Mouse (Mus musculus): ENCODE measurements around the gene St3gal3.

DNA sequence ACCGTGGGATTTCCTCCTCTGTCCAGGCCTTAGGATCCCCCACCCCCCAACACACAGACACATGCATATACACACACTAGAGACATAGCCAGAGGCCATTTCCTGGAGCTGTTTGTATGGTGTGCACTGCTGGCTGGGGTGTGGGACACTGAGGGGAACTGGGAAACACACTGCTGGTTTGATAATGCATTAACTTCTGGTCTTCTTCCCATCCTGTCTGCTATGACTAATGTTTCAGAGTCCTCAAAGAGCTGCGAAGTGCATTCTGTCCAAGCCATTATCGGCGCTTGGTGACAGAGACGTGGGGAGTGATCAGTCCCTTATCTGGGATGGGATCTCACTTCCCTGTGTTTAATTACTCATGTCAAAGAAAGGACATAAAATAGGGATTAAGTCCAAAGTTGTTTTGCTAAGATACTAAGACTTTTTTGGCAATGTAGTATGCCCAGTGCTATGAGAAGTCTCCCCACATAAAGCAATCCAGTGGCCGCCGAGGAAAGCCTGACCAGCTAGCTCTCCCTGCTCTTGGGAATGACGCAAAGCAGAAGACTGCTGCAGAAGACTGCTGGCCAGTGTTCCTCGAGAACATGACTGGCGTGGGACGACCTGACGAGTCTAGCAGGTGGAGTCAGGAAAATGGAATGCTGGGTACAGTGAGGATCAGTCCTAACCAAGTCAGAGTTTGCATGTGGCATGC lies 85.0 kb downstream of the St3gal3 start:
- no peak for TF ChIP-seq POLR2A (IDR thresholded peaks at IDR 0.05; ENCODE audit: borderline replicate concordance, extremely low read depth, insufficient read depth, insufficient read length, poor library complexity, severe bottlenecking)
- TF ChIP-seq CTCF (IDR thresholded peaks at IDR 0.05; ENCODE audit: borderline replicate concordance, extremely low read depth, insufficient read depth, insufficient read length) = no peak

All from brain, embryonic 14.5 days (tissue).